Mouse (Mus musculus): ENCODE results near the gene Adamts12.

- TF ChIP-seq HCFC1 (IDR thresholded peaks at IDR 0.05; ENCODE audit: borderline replicate concordance, insufficient read depth, low read length) = no peak
- no peak for TF ChIP-seq ZC3H11A (IDR thresholded peaks at IDR 0.05; ENCODE audit: borderline replicate concordance, low read depth, low read length)
- TF ChIP-seq ZNF384 (IDR thresholded peaks at IDR 0.05; ENCODE audit: low read depth, low read length) = no peak
- no peak for TF ChIP-seq MAFK (IDR thresholded peaks at IDR 0.05; ENCODE audit: insufficient read depth, low read depth, low read length)
- TF ChIP-seq CHD2 (IDR thresholded peaks at IDR 0.05; ENCODE audit: low read depth, low read length) = no peak
Measured at GRCm38 (mm10) chr15:11089494-11089893, 24.9 kb downstream of the Adamts12 start.
